Mouse (Mus musculus) erythroblast, adult 5-6 weeks (primary cell): ENCODE measurements at regions not wholly inside any gene's neighbourhood (a gene's known extent, or its start where the extent isn't known, plus 50 kb on each side); places are given as distances from the start of the nearest gene placed in this dataset.

Source experiments
- ATAC-seq: replicated peaks from 2 replicates; pipeline ENCODE4 v1.8.0; 2016; ENCODE audit warnings: moderate number of reproducible peaks, mild to moderate bottlenecking, moderate TSS enrichment, inconsistent platforms; ENCODE audit not compliant: poor library complexity, low FRiP score, severe bottlenecking

- ATAC-seq = no peak
These were observed 335.8 kb downstream of the Pdha2 start for GRCm38 (mm10) chr3:140876201-140876895.

GRCm38 (mm10) chr3:140875500-140876200 lies 336.5 kb downstream of the Pdha2 start:
- ATAC-seq = no peak

GRCm38 (mm10) chr3:140874070-140874895 lies 337.9 kb downstream of the Pdha2 start:
- no peak for ATAC-seq

GRCm38 (mm10) chr3:140872511-140872910 lies 339.6 kb downstream of the Pdha2 start:
- ATAC-seq = no peak

GRCm38 (mm10) chr3:140871261-140871660 lies 340.9 kb downstream of the Pdha2 start:
- no peak for ATAC-seq

GRCm38 (mm10) chr3:140840197-140840596 lies 372.0 kb downstream of the Pdha2 start:
- no peak for ATAC-seq

GRCm38 (mm10) chr3:140837976-140838581 lies 374.1 kb downstream of the Pdha2 start:
- no peak for ATAC-seq

GRCm38 (mm10) chr3:140821266-140821665 lies 390.9 kb downstream of the Pdha2 start:
- ATAC-seq = no peak

- ATAC-seq = no peak
These were observed 406.6 kb downstream of the Pdha2 start for GRCm38 (mm10) chr3:140805586-140805985.

GRCm38 (mm10) chr3:140792943-140793342 lies 419.2 kb downstream of the Pdha2 start:
- ATAC-seq = no peak

GRCm38 (mm10) chr3:140785700-140786099 lies 426.5 kb downstream of the Pdha2 start:
- ATAC-seq = no peak

GRCm38 (mm10) chr3:140760051-140760450 lies 452.1 kb downstream of the Pdha2 start:
- ATAC-seq = no peak

GRCm38 (mm10) chr3:140744501-140744900 lies 467.7 kb downstream of the Pdha2 start:
- no peak for ATAC-seq

GRCm38 (mm10) chr3:140740430-140740829 lies 471.7 kb downstream of the Pdha2 start:
- ATAC-seq = no peak

- ATAC-seq = no peak
These were observed 473.3 kb downstream of the Pdha2 start for GRCm38 (mm10) chr3:140738654-140739369.

GRCm38 (mm10) chr3:140716896-140717295 lies 495.3 kb downstream of the Pdha2 start:
- no peak for ATAC-seq

- no peak for ATAC-seq
These were observed 504.5 kb downstream of the Pdha2 start for GRCm38 (mm10) chr3:140707591-140708131.

- no peak for ATAC-seq
These were observed 505.4 kb downstream of the Pdha2 start for GRCm38 (mm10) chr3:140706725-140707124.

GRCm38 (mm10) chr3:140705536-140705935 lies 506.6 kb downstream of the Pdha2 start:
- ATAC-seq = no peak
